Mouse (Mus musculus) ES-Bruce4 (cell line): ENCODE results near the gene Fubp3.

Source experiments
- CTCF ChIP-seq: IDR thresholded peaks from one replicate; pipeline ENCODE4 v1.8.1; 2011; ENCODE audit warnings: low read depth, low read length
- POLR2A ChIP-seq: IDR thresholded peaks from one replicate; pipeline ENCODE4 v1.8.1; 2011; ENCODE audit warnings: low read length; ENCODE audit not compliant: insufficient read depth

- no peak for TF ChIP-seq CTCF
- TF ChIP-seq POLR2A = no peak
Observed at GRCm38 (mm10) chr2:31537054-31537453, 35.4 kb upstream of the Fubp3 start.
